Mouse (Mus musculus) kidney, postnatal 4 days (tissue): ENCODE results near the gene Gabra6.

Experiments
- DNase-seq, 2 experiments: peaks; one replicate each; pipeline ENCODE4 v3.0.0; 2021; ENCODE audit warnings: mixed read lengths in 2 of 2

The Gabra6 gene

DNA sequence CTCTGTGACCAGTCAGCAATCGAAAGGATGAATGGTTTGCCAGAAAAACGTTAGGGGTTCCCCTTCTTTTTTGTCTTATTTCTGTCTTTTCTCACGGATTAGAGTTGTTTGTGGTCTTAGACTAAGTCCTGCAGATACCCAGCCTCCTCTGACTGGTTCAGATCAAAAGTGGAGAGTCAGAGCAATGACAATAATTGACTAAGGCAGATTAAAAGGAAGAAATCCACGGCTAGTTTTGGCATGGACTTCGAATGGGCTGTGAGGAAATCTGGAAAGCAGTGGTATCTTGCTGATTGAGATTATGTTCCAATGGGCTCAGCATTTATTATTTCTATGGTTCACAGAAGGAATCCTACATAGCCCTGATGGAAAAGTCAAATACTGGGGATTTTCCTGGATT is at the start of gene Gabra6:
Gene Gabra6, minus strand, starts transcription at position 191 of the 400 bp plus-strand sequence.
- no peak for DNase-seq

DNA sequence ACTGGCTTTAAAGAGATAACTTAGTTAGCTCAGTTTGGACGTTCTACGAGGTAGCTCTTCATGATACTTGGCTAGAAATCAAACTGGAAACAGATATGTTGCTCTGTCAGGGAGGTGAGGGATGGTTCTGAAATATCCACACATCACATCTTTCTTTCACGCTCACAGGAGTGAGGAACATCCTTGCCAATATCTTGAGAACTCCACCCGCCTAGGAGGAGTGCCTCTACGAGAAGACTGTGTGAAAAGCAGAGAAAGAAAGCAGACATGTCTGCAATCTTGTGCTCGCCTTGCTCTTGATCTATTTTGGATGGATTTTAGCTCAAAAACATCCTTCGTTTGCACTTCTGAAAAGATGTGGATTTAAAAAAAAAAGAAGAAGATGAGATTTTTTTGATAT is 44.7 kb upstream of the Gabra6 start:
- DNase-seq, result no peak

DNA sequence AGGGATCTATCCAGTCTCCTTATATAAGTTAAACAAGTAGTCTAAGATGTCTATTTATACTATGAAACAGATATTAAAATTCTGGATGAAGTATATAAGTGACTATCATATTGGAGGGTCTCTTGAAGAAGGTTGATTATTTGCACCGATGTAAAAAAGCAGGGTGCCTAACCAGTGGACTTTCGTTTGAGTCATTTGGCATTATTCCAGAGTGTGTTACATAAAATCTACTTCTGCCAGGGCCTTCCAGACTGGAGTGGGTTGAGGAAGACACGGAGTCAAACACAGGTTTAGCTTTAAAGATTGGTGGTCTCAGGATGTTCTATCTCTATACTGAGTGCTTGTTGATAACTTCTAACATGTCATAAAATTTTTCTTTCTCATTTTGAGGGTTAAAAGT is 11.2 kb upstream of the Gabra6 start:
- no peak for DNase-seq

DNA sequence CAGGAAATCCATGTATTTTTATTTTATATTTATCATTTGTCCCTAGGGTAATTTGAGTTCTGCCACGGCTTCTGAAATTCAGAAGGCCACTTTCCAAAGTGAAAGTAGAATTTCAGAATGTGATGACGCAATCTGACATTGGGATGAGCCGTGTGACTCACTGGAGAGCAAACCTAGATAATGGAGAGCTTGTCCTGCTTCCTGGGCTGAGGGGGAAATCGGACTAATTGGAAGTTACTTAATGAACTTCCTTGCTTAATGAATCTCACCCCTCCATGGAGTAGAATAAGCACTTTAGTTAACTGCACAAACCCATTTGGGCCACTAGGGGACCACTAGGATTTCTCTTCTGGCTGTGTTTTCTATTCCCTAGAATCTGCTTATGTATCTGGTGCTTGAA is 5.4 kb upstream of the Gabra6 start:
- DNase-seq, result no peak

DNA sequence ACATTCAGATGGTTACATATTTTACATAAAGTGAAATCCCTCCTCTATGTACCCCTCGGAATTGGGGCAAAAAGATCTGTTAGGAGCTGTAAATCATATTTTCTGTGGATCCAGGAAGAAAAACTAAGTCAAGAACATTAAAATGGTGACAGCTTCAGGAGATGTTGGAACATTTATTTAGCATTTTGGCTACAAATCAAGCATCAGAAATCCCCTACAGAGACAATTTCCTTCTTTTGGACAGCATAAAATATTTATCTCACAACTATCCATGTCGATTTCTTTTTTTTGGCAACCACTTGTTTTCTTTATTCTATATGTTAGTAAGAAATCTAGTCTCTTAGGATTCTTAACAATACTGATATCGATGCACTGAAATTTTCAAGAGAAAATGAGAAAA is 688 bp upstream of the Gabra6 start:
- no peak for DNase-seq

DNA sequence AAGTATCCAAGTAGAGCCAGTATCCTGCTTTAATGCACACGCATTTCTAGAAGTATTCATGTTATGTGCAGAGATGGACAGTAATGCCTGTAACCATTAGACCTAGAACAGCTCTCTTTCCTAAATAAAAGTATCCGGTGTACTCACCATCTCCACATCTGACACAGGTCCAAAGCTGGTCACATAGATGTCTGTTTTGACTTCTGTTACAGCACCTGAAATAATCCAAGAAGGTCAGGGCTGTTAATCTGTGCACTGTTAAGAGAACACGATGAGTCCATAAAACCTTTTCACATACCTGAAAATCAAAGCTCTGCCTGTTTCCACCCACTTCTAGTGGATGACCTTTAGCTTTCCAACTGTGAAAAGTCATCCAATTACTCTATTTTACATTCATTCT is 1.4 kb downstream of the Gabra6 start:
- DNase-seq, result no peak

DNA sequence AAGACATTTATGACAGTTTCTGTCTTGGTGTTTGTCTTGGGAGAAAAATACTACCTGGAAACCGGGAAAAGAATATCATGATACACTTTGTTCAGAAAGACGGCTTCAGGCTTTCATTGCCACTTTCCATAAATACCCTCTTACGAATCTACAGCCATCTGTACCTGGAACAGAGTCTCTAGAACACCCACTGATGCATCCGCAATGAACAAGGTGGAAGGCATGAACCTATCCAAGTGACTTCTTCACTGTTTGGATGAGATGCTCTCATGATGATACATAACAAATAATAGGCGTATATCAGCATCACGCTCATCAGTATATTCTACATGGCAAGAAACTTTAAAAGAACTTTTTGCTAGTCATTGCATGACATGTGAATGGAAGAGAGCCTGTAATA is 1.8 kb downstream of the Gabra6 start:
- no peak for DNase-seq

DNA sequence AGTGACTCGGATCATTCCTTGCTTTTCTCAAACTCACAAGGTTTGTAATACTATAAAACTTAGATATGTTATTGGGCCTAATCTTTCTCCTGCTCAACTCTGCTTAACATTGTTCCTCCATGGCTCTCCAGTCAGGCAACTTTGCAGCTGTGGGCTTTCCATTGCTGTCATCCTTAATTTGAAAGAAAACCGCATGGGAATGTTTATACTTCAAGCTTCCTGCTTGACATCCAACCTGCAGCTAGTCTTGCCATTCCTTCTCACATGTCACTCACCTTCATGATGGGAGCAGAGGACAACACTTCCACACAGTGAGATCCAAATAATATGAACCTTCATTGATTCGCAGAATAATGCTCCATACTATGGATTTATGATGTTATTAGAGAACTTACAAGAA is 2.9 kb downstream of the Gabra6 start:
- DNase-seq, result no peak

DNA sequence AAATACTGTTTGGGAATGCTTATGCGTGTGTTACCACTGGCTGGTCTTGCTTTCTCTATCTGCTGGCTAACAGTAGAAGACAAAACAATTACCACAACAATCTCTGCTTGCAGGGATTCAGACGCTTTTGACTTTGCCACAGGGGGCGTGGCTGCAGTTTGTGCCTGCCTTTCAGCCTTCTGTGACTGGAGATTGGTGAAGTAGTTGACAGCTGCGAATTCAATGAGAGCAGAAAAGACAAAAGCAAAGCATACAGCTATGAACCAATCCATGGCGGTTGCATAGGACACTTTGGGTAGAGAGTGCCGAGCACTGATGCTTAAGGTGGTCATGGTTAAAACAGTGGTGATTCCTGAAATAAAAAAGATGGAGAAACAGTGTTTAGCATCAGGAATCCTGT is 6.0 kb downstream of the Gabra6 start:
- DNase-seq, result no peak

DNA sequence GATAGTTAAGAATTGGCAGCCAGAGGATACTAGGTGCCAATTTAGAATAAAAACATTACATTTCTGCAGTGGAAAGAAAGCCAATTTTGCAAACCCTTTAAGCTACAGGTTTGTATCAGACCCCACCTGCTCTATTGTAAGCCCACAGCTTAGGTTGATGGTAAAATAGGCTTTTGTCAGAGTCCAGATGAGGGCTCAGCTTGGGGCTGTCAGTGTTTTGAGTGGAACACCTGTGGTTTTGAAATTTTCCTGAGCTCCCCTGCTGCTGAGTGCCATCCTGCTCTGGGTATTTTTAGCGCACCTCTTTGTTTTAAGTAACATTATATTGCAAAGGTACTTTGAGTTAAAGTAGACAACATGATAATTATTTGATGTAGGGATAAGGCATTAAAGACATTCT is 10.0 kb downstream of the Gabra6 start:
- DNase-seq, result no peak

DNA sequence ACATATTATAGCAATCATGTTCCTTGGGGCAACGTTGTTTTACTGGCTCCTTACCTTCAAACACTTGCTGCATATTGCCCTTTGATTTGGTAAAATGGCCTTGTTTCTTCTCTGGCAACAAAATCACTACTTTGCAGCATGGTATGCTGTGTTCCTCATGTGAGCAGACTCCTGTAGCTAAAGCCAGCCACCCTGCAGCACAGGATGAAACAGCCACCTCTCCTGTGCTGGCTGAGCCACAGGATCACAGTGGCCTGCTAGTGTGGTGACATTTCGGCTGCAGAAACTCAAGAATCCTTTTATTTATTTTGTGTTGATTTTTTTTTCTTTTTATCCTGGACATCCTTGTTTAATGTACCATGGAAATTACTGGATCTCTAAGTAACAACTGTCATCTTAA is 11.8 kb downstream of the Gabra6 start:
- DNase-seq, result no peak

DNA sequence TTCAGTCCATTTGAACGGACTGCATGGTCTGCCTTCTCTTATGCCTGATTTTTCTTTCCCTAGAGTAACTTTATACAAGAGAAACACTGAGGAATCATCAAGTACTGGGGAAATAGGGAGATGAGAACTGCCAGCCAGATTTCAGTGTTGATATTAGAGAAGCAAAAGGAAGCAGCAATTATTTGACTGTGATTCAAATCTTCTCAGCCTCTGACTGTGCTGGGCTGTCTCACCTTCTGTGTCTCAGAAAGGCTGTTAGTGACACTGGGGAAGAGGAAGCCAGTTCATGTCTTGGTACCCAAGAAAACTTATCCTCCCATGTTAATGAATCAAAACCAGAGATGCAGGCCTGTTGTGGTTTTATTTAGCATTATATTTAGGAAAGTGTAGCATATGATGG is 14.8 kb downstream of the Gabra6 start:
- no peak for DNase-seq

DNA sequence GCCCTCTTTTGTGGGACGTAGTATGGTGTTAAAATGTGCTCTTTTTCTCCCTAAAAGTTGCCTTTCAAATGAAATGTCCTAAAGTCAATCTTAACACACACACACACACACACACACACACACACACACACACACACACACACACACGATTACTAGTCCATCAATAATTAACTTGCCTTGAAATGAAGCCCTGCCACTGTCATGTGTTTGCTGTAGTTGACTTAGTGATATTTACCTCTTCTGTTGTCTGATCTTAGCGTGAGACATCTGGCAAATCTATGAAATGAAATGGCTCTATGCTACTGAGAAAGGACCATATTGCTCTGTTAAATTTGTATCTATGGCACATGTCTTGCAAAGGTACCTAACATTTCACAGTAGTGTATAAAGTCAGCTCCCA is 61.9 kb downstream of the Gabra6 start:
- no peak for DNase-seq
